Mouse (Mus musculus) thymus, adult 2 months (tissue): ENCODE measurements around the gene Tsen2.

ENCODE experiments used
- CTCF ChIP-seq: fragments of 200-500 bp; IDR thresholded peaks from 2 replicates; pipeline ENCODE4 v1.5.1; 2012; ENCODE audit warnings: mild to moderate bottlenecking, control low read depth, low read length, moderate library complexity, borderline replicate concordance; ENCODE audit not compliant: control insufficient read depth, poor library complexity, insufficient read depth; ENCODE audit errors: extremely low read depth
- POLR2A ChIP-seq: fragments of 200-500 bp; IDR thresholded peaks from 2 replicates; pipeline ENCODE4 v1.6.1; 2012; ENCODE audit warnings: mild to moderate bottlenecking, low read length, control low read depth, moderate library complexity; ENCODE audit not compliant: control insufficient read depth, poor library complexity, insufficient read depth; ENCODE audit errors: extremely low read depth

DNA sequence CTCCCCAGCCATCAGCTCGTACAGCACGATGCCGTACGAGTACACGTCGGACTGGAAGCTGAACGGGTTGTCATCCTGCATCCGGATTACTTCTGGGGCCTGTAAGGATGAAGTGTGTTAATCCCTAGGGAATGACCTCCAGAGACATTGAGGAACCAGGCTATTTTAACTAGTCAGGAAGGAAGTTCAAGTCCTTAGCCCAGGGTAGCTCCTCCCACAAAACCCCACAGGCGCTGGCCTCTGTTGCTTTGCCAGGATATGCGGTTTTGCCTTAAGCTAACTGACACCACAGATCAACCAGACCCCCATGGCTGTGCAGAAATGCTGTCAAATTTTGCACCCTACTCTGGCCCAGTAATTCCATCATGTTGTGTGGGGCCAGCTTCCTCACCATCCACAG, 75.4 kb downstream of the Tsen2 start:
- no peak for TF ChIP-seq CTCF
- TF ChIP-seq POLR2A, result no peak
